Mouse (Mus musculus): ENCODE data around the gene Khdc3.
A peak's percentile ranks its signal among the peaks of the same experiment; 100 is the strongest.
"Not testable (repeated sequence)": the region's sequence is repeated elsewhere in the genome, so short reads cannot be mapped to it uniquely, and the experiment has no call there.

The Khdc3 gene

GRCm38 (mm10) chr9:73101536-73101935 is at the start of gene Khdc3:
Gene Khdc3 (plus strand): TSS chr9:73101836.
- no peak for DNase-seq

GRCm38 (mm10) chr9:73055441-73055911 is 46.2 kb upstream of the Khdc3 start:
- no peak for DNase-seq

- no peak for DNase-seq
These were observed 42.4 kb upstream of the Khdc3 start for GRCm38 (mm10) chr9:73059224-73059623.

- DNase-seq, result peak; percentile 37 to 59
These were observed 37.9 kb upstream of the Khdc3 start for GRCm38 (mm10) chr9:73063621-73064290.

GRCm38 (mm10) chr9:73067086-73067485 is 34.5 kb upstream of the Khdc3 start:
- peak in 1 of 2 experiments; percentile 28 for DNase-seq

- peak; percentile 39 to 66 for DNase-seq
These were observed 33.4 kb upstream of the Khdc3 start for GRCm38 (mm10) chr9:73068230-73068679.

GRCm38 (mm10) chr9:73068688-73069087 is 32.9 kb upstream of the Khdc3 start:
- no peak for DNase-seq

- no peak for DNase-seq
These were observed 30.5 kb upstream of the Khdc3 start for GRCm38 (mm10) chr9:73070971-73071659.

GRCm38 (mm10) chr9:73072426-73072825 is 29.2 kb upstream of the Khdc3 start:
- DNase-seq, result no peak

- no peak for DNase-seq
These were observed 28.5 kb upstream of the Khdc3 start for GRCm38 (mm10) chr9:73073169-73073568.

- DNase-seq, result not testable (repeated sequence)
These were observed 22.3 kb upstream of the Khdc3 start for GRCm38 (mm10) chr9:73079349-73079748.

- DNase-seq, result no peak
These were observed 21.8 kb upstream of the Khdc3 start for GRCm38 (mm10) chr9:73079801-73080325.

GRCm38 (mm10) chr9:73082291-73083000 is 19.2 kb upstream of the Khdc3 start:
- DNase-seq, result no peak

GRCm38 (mm10) chr9:73083956-73084355 is 17.7 kb upstream of the Khdc3 start:
- no peak for DNase-seq

GRCm38 (mm10) chr9:73085845-73086244 is 15.8 kb upstream of the Khdc3 start:
- DNase-seq, result no peak

- DNase-seq, result peak; percentile 40 to 61
These were observed 14.5 kb upstream of the Khdc3 start for GRCm38 (mm10) chr9:73087121-73087520.

GRCm38 (mm10) chr9:73087581-73087980 is 14.1 kb upstream of the Khdc3 start:
- DNase-seq, result no peak

- DNase-seq, result no peak
These were observed 12.3 kb upstream of the Khdc3 start for GRCm38 (mm10) chr9:73089222-73089920.

GRCm38 (mm10) chr9:73090121-73090520 is 11.5 kb upstream of the Khdc3 start:
- DNase-seq, result no peak

- peak in 1 of 2 experiments; percentile 43 for DNase-seq
These were observed 9.9 kb upstream of the Khdc3 start for GRCm38 (mm10) chr9:73091747-73092146.

- DNase-seq, result peak in 1 of 2 experiments; percentile 25
These were observed 7.1 kb upstream of the Khdc3 start for GRCm38 (mm10) chr9:73094580-73094979.

GRCm38 (mm10) chr9:73097898-73098297 is 3.7 kb upstream of the Khdc3 start:
- no peak for DNase-seq

GRCm38 (mm10) chr9:73102181-73102580 is 545 bp downstream of the Khdc3 start, which contains the start of gene Gm20509:
Gene Gm20509 (plus strand): TSS chr9:73102470.
- DNase-seq, result no peak
